Mouse (Mus musculus): ENCODE measurements around the gene Hyal1.

Hyal1 gene

DNA sequence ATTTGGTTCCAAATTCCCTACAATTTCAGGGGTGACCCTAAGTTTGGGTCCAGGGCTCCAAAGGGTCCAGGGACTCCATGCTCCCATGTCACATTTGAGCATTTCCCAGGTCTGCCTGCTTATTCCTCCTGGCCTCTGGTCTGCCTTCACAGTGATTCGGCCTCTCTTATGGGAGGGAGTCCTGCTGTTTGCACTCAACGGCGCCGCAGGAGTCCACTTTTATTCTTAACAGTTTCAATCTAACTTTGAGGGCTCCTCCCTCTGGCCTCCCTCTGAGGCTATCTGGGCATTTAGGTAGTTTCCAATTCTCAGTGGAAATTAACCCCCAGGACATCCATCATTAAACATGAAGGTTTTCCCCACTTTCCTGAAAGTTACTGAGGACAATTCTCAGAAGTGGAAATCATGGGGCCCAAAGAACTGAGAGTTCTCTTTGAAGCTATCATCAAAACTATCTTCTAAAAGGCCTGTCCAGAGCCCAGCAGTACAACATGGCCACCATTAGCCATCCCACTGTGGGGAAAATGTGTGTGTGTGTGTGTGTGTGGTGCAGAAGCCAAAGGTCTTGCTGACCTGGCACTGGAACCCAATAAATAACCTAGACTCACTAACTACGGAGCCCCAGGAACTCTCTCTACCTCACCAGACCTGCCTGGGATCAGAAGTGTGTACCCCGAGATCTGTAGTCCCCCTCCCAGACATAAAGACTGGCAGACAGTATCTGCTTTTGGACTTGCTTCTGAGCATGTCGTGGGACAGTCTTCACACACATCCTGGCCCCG is 17.7 kb downstream of the Hyal1 start:
- no peak for DNase-seq (ENCODE audit: low spot score in 2 of 2)

DNA sequence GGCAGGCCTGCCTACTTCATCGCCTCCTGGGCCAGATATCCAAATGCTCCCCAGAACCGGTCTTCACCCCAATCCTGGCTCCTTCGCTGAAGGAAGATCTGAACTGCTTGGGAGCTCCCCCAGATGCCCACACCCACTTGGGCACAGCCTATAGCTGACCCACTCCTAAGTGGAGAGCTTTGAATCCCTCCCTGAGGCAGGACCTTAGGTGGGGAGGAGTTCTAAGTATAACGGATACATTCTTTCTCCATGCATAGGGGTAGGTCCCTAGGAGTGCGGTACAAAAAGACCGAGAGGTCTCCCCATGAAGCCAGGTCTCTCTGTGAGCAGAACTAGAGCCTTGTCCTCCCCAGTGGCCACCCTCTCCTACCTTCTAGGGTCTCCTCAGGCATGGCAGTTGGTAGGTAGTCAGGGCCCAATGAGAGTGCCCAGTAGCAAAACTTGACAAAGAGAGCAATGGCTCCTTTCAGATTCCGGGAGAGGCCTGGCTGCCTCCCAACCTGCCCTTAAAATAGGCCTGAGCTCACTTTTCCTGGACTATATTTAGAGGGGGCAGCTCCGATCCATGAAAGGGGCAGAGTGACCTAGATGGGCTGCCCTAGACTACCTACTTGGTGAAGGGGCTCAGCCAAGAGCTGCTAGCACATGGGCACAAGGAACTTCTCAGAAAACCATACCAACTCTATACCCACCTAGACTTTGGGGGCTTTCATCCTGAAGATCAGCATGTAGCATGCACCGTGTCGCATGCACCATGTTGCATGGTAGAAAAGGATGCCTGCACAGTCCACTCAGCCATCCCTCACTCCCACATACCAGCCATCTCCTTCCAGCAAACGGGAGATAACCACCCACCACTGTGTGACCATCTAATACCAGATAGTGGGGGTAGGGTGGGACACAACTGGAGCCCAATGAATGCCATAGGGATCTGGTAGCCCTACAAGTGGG is 20.2 kb downstream of the Hyal1 start:
- no peak for DNase-seq (ENCODE audit: low spot score in 2 of 2)

DNA sequence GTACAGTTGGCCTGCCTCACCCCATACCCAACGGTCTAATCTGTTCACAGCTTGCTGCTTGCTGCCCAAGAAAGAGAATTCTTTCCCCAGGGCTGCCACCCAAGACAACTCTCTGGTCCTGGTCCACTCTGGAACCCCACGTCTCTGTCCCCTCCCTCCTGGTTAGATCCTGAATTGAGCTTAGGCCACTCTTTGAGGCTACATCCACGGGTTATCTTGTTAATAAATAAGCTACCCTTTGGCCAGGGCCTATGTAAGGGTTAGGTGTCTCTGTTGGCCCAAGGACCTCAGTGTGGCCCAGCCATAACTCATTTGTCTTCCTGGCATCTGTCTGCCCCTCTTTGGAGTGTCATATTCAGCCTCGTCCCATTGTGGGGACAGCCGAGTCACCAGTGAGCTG is 21.7 kb downstream of the Hyal1 start:
- no peak for DNase-seq (ENCODE audit: low spot score in 2 of 2)

DNA sequence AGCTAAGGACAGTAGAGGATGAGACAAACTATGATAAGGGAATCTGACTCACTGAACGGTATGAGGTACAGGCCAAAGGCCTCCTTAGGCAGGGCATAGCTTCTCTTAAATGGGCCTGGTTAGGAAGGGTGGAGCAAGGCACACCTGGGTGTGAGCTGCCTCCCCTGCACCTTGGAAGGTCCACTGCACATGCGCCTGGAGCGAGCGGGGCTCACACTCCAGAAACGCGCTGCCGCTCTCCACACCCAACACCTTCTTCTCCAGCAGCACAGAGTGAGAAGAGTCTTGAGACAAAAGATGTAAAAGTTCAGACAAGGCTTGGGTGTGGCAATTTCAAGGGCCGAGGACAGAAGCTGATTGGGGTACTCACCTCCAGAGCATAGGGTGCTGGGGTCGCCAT is 22.7 kb downstream of the Hyal1 start:
- no peak for DNase-seq (ENCODE audit: low spot score in 2 of 2)

DNA sequence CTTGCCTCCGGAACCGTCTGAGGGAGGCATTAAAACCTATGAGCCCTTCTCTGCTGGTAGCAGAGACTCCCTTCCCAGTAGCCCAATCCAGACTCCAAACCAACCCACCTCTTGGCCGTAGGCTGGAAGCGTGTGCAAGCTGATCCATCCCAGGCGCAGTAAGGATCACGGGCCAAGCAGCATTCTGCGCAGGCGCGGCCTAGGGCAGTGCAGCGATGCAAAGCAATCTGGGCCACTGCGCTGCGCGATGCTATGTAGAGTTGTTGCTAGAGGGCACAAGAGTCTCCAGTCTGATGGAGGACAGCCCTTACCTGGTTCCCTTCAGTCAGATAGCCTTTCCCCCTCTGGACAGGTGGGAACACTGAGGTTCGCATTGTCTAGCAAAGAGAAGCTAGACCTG is 23.1 kb downstream of the Hyal1 start:
- DNase-seq (ENCODE audit: low spot score in 2 of 2) = no peak

DNA sequence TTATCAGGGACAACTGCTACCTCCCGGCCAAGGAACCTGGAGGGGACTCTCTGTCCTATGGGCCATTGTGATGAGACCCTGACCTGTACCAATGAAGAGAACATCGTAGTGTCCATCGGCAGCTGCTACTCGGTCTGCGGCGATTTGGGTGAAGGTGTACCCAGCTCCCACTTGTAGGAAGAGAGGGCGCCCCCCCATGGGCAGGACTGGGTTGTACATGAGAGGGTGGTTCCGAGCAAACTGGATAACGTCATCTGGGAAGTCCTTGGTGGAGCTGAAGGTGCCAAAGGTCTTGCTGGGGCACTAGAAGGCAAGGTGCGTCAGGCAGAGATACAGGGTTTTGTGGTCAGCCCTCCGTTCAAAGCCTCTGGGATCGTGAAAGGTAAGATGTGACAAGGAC is 24.0 kb downstream of the Hyal1 start:
- DNase-seq (ENCODE audit: low spot score in 2 of 2) = no peak

DNA sequence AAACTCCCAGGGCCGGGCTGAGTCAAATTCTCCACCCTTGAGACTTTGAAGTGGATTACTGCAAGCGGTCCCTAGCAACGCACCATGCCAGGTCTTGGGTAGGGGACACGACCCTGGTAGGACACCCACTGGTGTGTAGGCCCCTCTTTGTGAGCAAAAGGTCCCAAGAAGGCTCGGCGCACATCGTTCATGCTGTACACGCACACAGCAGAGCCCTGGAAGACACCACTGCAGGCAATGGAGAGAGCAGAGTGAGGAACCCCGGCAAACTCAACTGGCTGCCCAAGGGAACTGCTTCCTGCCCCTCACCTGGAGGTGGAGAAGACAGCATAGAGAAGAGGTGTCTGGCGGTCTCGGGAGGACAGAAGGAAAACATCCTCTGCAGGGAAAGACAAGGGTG is 24.5 kb downstream of the Hyal1 start:
- DNase-seq (ENCODE audit: low spot score in 2 of 2) = no peak

DNA sequence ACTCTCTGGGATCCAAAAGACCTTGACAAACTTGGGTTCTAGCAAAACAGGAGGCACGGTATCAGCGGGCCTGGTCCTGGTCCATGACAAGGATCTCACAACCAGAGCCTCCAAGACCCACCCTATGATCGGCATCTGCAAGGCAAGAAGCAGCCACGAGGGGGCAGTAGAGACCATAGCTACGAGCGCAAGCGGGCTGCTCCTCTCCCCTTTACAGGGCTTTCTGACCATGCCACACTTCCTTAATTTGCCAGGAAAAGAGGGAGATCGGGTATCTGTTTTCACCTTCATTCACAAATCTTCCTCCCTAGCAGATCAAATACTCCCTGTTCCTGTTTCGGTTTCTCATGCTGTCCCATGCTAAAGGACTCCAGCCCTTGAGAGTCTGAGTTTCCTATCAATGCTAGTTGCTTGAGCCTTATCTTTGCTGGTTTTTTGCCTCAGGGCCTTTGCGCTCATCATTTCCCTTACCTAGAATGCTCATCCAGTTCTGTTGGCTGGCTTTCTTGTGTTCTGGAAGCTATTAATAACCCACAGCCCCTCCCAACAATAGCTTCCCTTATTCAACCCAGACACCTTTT is 25.4 kb downstream of the Hyal1 start:
- DNase-seq (ENCODE audit: low spot score in 2 of 2) = peak; percentile 86 to 93

DNA sequence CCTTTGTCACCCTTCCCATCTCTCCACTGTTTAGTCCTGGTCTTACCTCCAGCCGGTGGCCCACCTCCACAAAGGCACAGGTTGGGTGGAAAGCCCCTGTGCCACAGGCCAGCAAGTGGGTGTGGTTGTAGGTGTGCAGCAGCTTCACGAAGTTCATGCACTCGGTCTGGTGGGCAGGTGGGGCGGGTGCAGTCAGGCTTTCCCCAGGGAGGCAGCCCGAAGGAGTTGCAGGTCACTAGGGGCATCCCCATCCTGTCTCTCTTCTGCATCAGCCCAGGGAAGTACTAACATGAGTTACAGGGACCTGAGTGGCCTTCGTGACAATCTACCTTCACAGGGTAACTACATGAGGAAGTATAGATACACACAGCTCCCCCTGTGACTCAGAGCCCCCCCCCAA is 26.5 kb downstream of the Hyal1 start:
- DNase-seq (ENCODE audit: low spot score in 2 of 2) = no peak

DNA sequence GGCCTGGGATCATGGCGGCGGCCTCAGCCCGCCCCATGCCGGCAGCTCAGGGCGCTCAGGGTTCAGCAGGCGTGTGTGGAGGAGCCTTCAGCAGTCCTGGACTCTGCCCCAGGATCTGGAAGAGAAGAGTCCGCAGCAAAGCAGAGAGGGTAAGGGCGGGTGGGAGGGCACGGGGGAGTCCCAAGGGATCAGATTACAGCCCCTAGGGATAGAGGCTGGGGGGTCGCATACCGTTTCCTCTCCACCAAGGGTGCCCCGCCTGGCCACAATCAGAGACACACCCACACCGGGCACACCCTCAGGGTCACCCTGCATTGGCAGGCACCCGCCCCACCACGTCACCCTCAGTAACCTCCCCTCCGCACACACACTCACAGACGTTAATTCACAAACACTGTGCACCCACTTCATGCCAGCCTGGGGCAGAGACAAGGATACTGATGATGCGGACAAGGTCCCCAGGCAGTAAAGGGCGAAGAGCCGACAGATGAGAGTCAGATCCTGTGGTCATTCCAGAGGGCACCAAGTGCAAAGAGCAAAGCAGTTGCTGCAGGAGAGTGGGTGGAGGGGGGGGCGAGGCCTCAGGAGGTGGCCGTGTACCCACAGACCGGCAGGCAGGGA is 28.4 kb downstream of the Hyal1 start:
- no peak for DNase-seq (ENCODE audit: low spot score in 2 of 2)

DNA sequence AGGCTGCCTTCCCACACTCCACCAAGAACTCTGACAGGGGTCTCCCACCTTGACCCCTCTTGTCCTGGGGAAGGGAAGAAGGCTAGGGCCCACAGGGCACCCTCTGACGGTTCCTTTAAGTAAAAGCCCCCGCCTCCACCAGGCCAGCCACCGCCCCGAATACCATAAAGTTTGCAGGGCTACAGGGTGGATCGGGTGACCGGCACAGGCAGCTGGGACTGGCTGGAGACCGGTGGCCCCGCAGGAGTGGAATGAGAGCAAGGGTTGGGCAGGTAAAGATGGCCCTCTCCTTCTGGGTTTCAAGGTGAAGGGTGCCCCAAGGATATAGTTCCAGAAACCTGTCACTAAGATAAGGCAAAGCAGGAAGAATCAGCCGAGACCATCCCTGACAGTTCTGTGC is 29.9 kb downstream of the Hyal1 start:
- DNase-seq (ENCODE audit: low spot score in 2 of 2) = no peak

DNA sequence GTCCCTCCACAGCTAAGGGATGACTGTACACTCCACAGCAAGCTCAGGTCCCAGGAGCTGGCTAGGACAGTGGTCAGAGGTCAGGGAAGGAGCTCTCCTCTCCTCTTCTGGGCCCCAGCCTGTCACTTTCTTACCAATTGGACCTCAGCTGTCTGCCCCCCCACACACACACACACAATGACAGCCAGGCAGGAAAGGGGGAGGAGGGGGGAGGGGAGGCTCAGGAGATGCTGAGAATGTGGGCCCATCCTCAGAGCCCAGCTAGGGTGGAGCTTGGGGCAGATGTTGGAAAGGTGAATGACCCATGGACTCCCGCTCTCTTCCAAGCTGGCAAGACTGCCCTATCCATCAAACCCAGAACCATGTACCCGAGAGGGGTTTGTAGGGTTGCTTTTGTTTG is 30.3 kb downstream of the Hyal1 start:
- DNase-seq (ENCODE audit: low spot score in 2 of 2) = no peak

DNA sequence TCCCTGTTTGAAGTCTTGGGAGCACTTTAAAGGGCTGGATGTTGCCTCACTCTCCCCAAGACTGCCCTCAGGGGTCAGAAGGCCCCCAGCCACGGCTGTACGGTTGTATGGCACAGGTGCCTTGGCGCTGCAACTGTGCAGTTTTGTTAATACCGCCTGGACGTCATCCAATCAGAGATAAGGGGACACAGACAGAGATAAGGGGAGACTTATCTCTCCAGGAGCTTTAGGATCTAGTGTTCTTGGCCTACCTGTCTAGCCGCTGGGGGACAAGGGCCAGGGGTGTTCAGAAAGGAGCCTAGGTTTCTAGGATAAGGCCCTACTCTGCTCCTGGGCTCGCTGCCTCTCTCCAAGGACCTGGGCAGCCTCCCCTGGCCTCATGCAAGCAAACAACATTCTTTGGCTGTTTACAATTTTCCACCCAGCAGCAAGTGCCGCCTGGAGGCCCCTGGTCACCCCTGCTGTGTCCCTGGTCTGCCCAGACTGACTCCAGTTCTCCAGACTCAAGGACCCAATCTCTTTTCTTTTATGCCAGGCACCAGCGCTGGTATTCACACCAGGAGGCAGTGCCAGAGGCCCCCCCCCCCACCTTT is 31.0 kb downstream of the Hyal1 start:
- no peak for DNase-seq (ENCODE audit: low spot score in 2 of 2)

DNA sequence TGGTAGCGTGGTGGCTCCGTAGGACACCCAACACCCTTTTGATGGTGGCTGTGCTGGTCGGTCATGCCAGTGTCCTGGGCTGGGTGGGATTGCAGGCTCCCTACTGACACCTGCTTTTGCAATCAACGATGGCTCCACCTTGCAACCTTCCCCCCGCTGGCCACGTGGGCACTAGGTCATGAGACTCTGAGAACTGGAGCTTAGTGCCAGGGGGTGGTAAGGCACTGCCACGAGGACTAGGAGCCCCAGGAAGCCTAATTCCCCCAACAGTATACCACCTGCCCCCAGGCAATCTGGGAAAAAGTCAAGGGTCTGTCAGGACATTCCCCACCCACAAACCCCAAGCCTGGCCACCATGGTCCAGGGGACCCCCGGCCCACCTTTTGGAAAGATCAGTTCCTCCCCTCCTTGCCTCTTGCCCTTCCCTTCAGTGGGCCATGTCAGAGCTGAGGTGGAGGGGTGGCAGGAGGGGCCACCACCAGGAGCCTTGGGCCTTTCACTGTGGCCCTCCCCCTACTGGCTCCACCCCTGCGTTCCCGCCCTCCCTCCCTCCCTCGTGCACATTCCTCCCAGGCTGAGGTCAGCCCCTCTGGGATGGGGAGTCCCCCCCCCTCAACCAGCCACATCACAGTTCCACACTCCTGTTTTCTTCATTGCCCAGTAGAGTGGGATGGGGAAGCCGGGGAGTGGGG is 32.2 kb downstream of the Hyal1 start, which contains the start of gene Sema3b:
TSS of gene Sema3b (minus strand) at position 489 of the 692 bp plus-strand sequence.
- no peak for DNase-seq (ENCODE audit: low spot score in 2 of 2)

DNA sequence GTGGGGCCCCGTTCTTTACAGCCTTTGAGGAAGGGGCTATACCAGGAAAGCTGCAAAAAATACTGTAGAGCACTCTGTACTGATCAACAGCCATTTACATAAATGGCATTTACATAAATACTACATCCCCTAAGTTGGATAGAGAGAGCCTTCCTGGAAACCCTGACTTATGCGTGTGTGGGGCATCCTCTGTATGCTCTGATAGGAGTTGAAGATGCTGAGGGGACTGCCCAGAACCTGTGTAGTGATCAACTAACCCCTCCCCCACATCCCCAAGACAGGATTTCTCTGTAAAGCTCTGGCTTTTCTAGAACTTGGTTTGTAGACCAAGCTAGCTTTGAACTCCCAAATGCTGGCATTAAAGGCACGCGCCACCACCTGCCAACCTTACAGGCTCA is 32.7 kb downstream of the Hyal1 start:
- no peak for DNase-seq (ENCODE audit: low spot score in 2 of 2)

DNA sequence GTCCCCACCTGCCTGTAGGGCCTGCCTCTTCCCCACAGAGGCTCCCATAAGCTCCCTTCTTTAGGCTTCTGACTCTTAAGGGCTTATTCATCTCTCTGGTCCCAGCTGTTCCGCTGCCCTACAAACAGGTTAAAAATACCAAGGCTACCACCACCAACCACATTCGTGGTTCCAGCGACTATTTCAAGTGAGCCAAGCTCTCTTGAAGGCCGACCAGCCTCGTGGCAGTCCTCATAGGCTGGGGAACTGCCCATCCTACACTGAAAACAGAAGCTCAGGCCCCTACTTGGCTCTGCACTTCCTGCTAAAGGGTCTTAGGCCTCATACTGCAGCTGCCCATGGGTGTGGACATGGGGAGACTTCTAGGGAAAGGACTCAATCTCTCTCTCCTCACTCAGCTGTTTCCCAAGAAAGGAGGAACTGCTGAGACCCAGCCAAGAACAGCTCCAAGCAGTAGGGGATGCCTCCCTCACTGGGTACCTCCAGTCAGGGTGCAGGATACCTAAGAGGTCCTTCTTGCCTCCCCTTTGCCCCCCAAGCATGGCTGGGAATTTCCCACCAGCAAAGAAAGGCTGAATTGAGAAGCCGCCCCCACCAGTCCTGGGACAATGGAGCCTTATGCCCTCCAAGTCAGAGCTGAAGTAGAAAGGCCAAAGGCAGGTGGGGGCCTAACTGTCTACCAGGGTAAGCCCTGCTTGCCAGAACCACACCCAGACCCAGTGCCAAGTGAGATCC is 34.9 kb downstream of the Hyal1 start:
- no peak for DNase-seq (ENCODE audit: low spot score in 2 of 2)

DNA sequence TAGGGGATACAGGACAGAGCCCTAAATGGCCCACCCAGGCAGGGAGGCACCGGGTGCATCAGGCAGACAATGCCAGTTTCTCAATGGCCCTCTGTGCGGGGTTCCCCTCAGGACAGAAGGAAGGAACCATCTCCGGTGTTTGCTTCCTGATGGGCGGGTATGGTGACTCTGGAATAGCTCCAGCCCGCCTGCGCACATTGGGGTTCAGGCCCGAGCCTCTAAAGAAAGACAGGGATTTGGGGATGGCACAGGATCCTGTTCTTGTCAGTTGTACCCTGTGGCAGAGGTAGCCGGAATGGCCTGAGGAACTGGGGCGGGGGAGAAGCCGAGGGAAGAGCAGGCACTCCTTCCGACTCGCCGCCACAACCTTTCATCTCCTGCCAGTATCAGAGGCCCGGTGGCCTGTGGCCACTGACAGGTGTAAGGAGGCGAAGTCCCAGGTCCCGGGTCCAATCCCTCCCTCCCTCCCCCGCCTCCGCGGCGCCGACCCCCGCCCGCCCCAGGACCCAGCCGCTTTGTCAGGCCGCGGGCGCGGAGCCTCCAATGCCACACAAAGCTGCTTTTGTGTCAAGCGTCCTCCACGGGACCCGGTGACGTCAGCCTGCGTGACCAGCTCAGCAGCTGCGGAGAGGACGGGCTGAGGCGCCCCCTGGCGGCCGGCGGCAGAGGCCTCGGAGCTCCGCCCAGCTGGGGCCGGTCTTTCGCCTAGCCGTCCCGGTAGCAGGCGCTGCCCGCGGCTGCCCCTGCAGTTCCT is 35.6 kb downstream of the Hyal1 start:
- peak; percentile 94 to 98 for DNase-seq (ENCODE audit: low spot score in 2 of 2)

DNA sequence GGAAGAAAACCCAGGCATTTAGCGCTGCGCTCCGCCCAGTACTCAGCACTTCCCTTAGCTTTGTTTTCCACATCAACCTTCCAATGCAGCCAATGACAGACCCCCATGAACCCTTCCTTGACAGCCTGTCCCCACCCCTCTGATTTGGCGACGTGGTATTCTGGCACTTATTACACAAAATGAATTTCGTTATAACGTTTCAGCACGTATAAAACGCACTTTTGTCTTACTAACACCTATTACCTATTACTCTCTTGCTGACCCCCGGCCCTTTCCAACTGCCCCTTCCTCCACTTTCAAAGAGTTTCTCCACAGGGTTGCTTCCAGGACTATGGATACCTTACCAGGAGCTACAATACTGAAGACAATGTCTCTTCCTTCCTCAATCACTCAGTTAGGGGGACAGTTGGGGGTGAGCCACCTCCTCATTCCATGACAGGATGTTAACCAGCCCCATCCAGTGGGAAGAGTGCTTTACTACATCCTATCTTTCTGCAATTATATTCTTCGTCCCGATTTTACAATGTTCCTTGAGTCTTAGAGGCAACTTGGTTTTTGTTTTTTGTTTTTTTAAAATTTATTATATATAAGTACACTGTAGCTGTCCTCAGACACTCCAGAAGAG is 36.3 kb downstream of the Hyal1 start:
- no peak for DNase-seq (ENCODE audit: low spot score in 2 of 2)

DNA sequence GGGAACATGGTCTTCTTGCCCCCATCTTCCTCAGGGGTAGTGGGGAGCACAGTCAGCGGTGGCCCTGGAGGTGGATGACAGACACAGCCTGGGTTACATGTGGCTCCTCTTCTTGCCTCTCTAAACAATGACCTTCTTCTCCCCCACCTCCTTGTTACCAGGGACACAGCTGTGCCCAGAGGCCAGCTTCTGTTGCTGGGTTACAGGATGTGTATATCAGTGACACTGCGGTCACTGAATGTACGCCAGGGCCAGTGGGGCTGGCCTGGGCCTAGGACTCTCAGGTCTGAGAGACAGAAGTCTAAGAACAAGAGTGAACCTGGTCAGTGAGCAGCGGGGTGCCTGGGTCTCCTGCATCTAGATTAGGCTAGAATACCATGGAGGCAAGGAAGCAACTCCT is 38.3 kb downstream of the Hyal1 start:
- DNase-seq (ENCODE audit: low spot score in 2 of 2) = no peak

Measured in spleen, postnatal 14 days (tissue).